Mouse (Mus musculus) right cerebral cortex, postnatal 25 days (tissue): ENCODE measurements at regions not wholly inside any gene's neighbourhood (a gene's known extent, or its start where the extent isn't known, plus 50 kb on each side); places are given as distances from the start of the nearest gene placed in this dataset.
"Not testable (repeated sequence)": the region's sequence is repeated elsewhere in the genome, so short reads cannot be mapped to it uniquely, and the experiment has no call there.

Experiments
- DNase-seq: peaks from one replicate; pipeline ENCODE4 v3.0.0; 2022

DNA sequence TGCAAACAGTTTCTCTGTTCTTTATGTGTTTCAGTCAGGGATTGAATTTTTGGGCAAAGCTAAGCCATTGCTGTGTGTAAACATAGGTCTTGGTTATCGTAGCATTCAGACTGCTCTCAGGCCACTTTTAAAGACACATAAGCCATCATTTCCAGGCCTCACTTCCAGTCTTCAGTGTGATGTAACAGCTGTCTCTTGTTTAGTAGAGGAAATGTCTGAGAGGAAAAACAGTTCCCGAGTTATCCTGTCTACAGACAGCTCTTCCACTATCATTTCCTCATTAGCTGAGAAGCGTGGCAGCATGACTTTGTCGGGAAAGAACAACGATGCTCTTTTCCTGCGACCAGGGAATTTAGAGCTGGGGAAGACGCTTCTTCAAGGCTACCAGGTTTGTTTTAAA lies 196.9 kb downstream of the Fam198b start:
- DNase-seq = no peak

DNA sequence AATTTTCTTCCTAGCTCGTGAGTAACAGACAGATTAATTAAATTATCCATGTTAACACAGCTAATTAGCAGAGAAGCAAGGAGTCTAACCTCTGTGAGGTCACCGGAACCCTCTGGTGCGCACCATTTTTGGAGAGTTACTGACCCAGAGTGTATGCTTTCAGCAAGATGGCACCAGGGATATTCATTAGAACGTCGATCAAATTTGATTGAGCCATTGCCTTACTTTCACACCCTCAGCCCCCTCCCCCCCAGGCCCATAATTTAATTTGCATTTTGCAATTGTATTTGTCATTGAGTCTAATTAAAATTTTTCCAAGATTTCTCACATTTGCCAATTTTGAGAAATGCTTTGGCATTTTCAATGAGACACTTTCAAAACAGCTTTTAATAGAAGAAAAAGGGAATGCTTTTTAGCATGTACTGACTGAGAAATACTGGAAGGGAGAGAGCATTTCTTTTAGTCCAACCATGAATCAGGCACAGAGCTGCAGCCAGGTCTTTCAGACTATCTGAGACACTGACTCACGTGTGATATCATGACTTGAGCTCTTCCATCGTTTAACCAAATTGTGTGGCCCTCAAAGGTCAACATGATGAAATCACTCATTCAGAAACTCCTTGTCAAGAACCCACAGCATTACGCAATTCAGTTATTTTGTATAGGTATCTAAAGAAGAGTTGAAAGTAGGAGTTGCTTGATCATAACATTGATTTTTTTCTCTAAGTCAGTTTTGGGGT lies 198.6 kb downstream of the Fam198b start:
- no peak for DNase-seq

DNA sequence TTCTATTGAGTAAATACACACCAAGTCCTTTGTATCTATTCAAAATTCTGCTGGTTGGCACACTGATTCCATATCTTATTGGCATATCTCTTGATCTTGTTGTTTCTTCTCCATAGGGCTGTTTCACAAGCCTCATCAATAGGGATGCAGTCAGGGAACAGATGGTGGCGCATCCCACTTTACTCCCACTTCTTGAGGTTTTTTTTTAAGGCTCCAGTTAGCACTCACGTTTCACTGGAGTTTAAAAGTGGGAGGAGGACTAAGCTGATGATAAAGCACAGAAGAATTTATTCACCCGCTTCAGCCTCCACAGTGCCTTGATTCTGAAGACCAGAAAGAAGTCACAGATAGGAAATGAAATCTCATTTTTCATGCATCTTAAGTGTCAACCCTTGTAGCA lies 199.8 kb downstream of the Fam198b start:
- DNase-seq = peak; percentile 39

DNA sequence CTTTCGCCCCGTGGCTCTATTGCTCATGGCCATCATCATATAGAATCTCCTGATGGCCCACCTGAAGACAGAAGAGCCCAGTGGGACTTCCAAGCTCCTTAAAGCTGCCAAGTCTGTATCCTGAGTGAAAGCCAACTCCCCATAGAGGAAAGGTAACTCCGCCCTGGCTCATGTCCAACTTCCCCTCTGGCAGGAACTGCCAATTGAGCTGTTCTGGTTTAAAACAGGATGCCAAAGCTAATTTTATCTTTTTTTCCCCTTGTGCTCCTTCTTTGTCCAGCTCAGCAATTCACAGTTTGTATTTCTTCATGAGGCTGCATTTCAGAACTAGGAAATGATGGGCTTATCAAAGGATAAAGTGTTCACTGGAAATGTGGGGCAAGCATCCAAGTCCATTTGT lies 215.3 kb downstream of the Fam198b start:
- DNase-seq = no peak

DNA sequence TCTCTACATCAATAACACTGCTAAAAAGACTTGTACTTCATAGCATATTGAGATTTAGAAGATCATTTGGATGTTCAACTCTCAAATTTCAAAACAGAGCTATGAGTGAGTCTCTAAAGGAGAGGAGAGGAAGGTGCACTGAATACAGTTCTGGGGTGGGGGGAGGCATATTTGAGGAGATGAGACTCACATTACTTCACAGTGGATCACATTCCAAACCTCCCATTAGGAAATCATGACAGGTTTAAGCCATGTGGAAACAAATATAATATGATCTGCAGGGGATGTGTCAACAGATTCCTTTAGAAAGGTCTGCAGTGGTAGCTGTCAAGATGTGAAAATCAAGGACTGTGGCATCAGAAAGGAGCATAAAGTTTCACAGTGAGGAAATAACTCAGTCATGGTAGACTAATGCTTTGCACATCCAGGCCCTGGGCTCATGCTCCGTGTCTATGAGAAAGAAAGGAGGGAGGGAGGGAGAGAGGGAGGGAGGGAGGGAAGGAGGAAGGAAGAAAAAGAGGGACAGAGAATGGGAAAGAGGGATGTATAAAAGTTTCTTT lies 235.9 kb downstream of the Fam198b start:
- no peak for DNase-seq

DNA sequence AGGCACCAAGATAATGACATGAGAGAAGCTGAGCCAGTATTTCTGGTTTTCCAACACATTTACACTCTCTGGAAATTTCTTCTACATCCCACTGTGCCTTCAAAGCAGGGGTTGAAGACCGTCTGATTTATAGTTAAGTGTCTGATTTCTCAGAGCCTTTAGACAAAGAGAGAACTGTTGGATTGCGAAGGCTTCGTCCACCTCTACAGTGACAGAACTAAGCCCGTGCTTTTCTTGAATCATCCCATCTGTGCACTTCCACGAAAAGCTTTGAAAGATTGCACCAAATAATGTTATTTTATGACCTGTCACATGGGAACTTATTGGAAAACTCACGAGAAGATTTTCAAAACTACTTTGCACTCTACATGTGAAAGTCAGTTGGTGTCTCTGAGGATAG lies 239.3 kb downstream of the Fam198b start:
- DNase-seq = no peak

DNA sequence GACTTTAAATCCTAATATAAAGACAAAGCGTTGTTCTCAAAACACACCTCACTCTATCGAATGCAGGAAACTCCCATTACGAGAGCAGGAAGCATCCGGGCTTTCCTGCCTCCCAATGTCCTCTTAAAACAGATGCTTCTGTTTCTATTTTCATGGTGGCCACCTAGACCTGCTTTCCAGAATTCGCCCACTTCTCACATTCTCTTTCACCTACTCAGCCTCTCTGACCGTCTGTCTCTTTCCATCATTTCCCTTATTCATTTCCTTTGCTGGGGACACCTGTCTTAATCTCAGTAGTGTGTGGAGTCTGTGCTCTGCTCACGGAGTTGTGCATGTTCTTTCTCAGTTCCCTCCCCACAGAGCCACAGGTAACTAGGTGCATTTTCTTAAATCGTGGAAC lies 240.3 kb downstream of the Fam198b start:
- no peak for DNase-seq

DNA sequence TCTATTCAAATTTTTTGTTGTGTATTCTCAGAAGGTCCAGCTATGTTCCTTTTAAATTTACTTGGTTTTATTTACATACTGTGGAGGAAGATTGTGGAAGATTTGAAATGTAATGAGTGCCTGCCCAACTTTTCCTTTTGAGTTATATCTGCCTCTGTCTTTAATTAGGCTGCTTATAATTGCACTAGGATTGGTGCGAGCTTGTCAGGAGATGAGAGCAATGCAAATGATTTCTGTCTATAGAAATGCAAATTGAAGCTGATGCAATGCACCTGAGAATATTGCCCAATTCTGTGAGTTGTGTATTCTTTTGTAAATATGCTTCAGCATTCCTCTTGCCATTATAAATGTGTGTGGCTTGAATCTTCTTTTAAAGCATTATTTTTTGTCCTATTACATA lies 257.4 kb downstream of the Fam198b start:
- no peak for DNase-seq

DNA sequence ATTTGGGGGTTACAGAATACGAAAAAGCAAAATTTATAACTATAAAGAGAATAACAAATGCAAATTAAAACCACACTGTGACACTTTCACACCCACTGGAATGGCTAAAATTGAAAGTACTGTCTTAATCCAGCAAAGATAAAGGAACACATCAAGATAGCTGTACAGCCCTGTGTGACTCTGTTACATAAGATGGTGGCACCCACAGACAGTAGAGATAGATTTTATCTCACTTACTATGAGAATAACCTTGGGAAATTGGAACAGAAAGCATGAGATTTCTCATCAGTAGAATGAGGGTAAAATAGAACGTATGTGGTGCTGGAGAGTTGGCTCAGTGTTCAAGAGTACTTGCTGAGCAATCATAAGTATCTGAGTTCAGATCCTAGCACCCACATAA lies 276.1 kb downstream of the Fam198b start:
- DNase-seq = no peak

DNA sequence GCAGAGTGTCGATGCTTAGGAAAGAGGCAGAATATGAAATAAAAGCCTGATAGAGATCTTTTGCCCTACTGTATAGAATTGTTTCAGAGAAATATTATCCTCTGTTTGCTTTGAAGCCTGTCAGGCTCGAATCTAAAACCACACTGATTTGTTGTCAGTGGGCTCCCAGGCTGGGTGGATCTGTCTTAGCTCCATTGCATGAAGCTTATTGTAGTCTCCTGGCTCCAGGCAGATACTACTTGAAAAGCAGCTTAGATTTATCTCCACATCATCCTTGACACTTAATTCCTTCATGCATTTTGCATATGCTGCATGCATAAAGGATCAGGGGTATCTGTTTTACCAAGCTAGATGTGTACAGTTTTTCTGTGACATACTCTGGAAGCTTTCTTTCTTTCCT lies 297.4 kb downstream of the Fam198b start:
- DNase-seq = no peak

DNA sequence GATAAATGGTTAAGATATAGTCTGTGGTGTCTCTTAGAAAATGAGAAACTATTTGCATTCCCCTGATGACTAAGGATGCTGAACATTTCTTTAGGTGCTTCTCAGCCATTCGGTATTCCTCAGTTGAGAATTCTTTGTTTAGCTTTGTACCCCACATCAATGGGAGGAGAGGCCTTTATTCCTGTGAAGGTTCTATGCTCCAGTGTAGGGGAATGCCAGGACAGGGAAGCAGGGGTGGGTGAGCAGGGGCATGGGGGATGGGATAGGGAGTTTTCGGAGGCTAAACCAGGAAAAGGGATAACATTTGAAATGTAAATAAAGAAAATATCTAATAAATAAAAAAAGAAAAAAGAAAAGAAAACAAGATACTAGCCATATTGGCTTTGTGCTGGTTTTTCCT lies 297.8 kb downstream of the Fam198b start:
- DNase-seq = not testable (repeated sequence)

DNA sequence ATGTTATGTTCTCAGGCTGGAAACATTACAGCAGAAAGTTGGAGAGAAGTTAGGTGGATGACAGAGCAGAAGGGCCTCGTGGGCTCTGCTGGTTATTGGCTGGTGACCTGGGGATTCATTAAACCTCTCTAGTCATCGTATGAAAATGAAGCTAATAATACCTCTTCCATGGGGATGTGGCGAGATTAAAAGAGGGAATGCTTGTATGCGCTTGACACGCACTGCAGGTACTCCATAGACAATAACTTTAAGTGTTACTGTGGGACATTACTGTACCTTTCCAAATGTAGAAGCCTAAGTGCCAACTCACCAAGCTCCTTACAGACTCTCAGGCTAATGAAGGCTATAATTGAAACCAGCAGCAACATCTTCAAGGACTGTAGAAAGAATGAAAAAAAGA lies 303.1 kb downstream of the Fam198b start:
- no peak for DNase-seq

DNA sequence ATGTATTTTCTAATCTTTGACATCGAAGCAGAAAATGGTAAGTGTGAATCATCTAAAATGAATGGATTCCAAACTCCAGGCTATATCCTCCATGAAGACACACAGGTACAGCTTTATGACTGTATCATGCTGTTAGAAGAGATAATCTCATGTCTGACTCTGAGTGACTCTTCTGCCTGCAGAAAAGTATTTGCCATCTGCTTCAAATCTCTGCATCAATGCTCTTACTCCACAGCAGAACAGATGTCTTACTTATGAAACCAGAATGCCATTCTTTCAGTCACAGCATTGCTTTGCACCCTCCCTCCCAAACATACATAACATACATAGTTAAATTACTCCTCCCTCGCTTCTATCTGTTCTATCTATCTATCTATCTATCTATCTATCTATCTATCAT lies 316.6 kb downstream of the Fam198b start:
- no peak for DNase-seq

DNA sequence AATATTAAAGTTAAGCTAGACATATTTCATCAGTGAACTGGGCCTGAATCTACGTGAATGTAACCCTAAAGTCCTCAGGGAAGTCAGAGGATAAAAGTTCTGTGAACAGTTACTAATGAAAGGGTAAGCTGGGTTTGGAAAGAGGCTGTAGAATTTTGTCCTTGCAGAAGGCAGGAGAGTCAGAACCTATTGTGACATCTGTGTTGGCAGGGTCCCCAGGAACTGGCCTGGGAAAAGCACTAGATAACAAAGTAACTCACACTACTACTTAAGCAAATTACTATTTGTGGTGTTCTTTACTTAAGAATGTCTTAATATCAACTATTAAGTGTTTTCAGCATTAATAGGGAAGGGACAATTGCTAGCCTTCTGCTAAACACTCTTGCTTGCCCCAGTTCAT lies 320.5 kb downstream of the Fam198b start:
- DNase-seq = no peak

DNA sequence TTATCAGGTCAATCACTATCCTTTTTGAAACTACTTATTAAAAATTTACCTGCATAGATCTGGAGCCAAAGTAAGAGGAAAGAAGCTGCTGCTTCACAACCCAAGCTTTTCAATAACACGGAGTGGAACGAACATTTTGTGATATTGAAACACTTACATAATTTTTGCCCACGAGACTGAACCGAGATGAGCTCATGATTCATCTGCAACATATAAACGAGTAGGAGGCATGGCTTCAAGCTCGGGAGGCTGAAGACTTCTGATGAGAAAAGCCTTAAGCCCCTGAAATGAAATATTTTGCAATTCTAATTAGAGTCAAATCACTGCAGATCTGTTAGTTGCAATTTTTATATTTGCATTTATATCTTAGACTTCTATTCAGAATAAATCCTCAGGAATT lies 321.0 kb downstream of the Fam198b start:
- peak; percentile 30 for DNase-seq

DNA sequence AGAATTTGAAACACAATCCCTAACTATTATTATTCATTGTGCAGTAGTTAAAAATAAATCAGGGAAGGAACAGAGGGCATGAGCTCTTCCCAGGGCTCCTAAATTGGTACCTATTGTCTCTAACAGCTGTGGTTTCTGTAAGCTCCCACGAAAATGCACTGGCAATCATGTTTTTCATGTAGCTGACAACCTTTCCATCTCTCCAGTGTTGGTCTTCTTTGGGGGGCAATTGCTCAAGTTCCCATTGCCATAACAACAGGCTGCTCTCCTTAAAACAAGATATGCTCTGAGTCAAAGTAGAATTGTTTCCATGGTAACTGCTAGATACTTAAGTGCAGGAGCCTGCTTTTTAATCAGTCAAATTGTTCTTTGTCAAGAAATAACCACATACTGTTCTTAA lies 322.7 kb downstream of the Fam198b start:
- DNase-seq = no peak

DNA sequence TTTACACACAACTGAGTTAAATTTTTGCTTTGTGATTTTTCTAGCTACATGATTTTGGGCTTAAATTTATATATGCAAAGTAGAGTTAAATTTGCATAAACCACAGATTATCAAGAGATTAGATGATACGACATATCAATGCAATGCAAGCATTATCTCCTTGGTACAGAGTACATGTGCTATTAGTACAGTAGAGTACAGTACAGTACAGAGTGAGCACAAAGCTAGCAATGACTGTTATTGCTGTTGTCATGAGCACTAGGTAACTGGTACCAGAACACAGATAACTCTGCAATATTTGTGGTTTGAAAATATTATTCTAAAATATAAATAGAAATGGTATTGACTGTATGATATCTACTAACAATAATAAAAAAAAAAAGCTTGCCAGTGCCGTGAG lies 323.7 kb downstream of the Fam198b start:
- DNase-seq = no peak

DNA sequence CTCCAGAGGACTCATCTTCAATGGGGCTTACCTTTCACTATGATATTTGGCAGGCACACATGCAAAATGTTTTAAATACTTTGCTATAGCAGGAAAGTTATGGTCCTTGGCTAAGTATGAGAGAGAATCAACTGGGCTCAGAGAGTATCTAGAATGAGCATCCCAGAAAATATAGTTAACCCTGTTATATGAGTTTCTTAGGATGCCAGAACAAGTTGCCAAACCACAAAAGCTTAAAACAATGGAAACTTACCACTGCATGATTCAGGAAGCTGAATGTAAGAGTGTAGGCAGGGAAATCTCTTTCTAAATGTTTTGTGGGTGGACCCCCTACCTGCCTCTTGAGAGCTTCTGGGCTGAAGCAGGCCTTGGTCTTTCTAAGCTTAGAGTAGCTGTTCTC lies 325.3 kb downstream of the Fam198b start:
- no peak for DNase-seq

DNA sequence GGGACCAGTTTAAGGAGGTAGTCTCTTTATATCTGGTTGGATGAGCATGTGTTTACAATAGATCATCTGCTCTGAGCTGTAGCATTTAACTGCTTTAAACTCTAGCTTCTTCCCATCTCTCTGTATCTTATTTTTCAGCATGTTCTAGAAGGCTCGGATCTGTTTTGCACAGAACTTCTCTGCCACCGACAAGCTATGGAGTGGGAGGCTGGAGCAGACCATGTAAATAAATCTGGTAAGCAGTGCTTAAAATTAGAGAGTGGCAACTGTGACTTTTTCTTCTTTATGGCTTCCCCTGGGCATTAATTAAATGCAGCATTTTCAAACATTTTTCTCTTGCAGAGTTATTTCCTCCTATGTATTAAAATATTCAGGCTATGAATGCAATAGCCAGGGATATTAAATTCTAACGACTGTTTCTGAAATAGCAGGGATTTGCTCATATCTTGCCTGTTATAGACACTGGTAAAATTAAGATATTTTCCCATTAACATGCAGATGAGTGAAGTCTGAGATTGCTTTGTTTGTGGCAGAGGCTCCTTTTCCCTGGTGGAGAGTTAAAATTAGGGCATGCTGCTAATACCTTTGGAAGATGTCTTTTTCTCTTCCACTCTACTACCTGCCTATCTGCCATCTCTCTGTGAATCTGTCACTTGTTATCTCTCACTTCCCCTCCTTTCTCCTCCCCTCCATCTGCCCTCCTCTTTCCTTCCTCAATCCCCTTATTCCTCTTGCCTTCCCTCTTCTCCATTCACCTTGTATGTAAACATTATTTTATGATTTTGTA lies 327.2 kb downstream of the Fam198b start:
- DNase-seq = no peak

DNA sequence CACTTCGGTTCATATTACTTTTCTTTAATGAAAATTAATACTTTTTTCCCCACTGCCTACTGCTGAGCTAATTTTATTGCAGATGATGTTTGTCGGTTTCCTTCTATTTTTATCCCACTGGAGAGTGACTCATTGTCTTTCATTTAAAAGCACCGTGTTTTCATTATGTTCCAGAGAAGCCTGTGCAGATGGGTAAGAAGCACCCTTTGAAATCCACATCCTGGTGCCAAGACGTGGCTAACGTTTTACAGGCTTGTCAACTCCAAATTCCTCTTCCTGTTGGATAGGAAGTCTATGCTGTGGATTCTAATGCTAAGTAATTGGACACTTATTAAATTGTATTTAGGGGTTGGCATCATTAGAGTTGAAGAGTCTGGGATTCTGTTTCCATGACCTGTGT lies 364.3 kb downstream of the Fam198b start:
- no peak for DNase-seq

DNA sequence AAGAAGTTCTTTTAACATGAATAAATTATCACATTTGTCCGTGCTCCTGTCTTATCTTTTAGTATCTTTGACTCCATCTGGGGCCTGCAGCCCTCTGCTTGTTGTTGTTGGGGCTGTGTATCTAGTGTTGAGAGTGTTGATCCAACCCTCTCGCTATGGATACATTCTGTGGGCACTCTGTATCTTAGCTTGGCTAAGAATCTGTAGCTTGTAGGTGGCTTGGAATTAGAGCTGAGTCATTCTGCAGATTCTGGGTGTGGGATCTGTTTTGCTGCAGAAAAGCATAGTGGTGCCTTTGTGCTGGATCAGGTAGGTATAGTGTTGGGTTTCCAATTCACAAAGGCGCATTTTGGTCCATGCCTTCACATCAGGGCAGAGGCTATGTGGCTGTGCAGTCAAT lies 365.6 kb downstream of the Fam198b start:
- peak; percentile 50 for DNase-seq

DNA sequence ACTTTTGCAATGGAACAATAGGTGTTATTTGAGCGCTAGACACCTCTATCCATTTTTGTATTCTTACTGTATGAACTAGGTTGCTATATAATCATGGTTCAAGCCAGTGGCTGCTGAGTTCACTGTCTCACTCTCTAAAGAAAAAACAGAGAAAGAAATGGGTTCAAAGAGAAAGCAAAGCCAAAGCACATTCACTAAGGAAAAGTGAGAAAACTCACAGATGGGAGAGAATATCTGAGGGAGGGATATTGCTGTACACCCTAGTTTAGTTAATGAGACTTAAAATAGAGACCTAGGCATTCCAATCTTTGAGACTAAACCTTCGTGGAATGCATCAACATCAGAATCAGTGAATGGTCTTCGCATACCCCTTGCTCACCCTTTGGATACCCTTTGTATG lies 371.0 kb downstream of the Fam198b start:
- DNase-seq = no peak

DNA sequence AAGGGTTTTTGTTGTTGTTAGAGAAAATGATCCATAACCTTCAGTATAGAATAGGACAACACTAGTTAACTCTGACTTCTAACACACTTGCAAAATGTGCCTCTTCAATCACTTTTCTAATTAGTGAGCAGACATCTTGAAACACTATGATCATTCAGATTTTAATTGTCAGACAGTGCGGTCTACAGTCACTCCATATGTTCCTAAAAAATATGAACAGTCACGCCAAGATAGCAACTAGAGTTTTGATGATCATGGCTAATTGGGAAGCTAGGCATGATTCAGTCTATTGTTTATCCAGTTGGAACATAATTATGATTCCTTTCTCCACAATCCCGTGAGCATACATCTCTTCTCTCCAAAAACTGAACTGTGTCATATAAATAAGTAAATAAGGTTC lies 372.1 kb downstream of the Fam198b start:
- no peak for DNase-seq

DNA sequence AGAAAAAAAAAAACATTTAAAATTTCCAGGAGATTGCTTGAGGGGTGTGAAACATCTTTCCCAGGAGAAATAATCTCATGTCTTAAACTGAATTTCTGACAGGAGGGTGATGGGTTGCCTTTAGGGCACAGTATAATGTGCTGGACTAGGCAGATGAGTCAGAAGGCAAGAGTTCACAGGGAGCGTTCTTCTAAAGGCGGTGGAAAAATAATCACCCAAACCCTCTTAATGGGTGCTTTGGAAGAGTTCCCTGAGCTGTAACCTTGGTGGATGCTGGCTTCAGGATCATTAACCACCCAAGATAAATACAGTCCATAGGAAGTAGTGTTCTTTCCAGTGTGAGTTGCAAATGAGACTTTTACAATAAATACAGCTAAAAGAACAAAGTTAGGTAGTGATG lies 378.8 kb downstream of the Fam198b start:
- DNase-seq = no peak
